Mouse (Mus musculus) C2C12 (cell line): ENCODE results near the gene Prrc2b.

ENCODE experiments used
- CEBPB ChIP-seq: IDR thresholded peaks from one replicate; pipeline ENCODE4 v1.6.1; 2011; ENCODE audit warnings: low read depth, mild to moderate bottlenecking, control low read depth, moderate library complexity
- CTCF ChIP-seq: IDR thresholded peaks from one replicate; pipeline ENCODE4 v1.5.1; 2011; ENCODE audit not compliant: control insufficient read depth, insufficient read depth, insufficient read length
- FOSL1 ChIP-seq: IDR thresholded peaks from one replicate; pipeline ENCODE4 v1.8.0; 2011; ENCODE audit warnings: mild to moderate bottlenecking, low read length; ENCODE audit not compliant: poor library complexity, insufficient read depth, severe bottlenecking
- MAX ChIP-seq: IDR thresholded peaks from one replicate; pipeline ENCODE4 v1.6.1; 2011; ENCODE audit warnings: mild to moderate bottlenecking, control low read depth
- MYOG ChIP-seq: IDR thresholded peaks from one replicate; pipeline ENCODE4 v1.6.1; 2011; ENCODE audit not compliant: control insufficient read depth, insufficient read length; ENCODE audit errors: extremely low read depth
- USF1 ChIP-seq: IDR thresholded peaks from one replicate; pipeline ENCODE4 v1.6.1; 2011; ENCODE audit warnings: low read depth, mild to moderate bottlenecking, control low read depth, moderate library complexity

GRCm38 (mm10) chr2:32151660-32152366 is 931 bp downstream of the Prrc2b start:
- no peak for TF ChIP-seq CTCF
- TF ChIP-seq MAX, result no peak
- no peak for TF ChIP-seq CEBPB
- TF ChIP-seq USF1, result no peak
- TF ChIP-seq MYOG, result no peak
- TF ChIP-seq FOSL1, result no peak
